Mouse (Mus musculus) T-helper 2 cell (primary cell): ENCODE measurements around the gene Gm6793.

ENCODE experiments used
- in situ Hi-C: fragments of 300-600 bp; cut with MboI, MseI; formaldehyde crosslinking; loops from one replicate; pipeline ENCODE4 v1.15.1; 2025; ENCODE audit warnings: high pct_unique_total_duplicates

The Gm6793 gene

GRCm38 (mm10) chr8:112014936-112015335, at the start of gene Gm6793:
Gm6793 (minus strand) TSS chr8:112015036.
- in situ Hi-C loops: no loop called here

GRCm38 (mm10) chr8:112061372-112061771, 46.5 kb upstream of the Gm6793 start:
- in situ Hi-C loops: loop anchor here (25.0 kb wide), 2 partner anchors 901 to 1926 kb away; no protein-coding TSS in a partner anchor

- in situ Hi-C loops: loop anchor here (25.0 kb wide), 2 partner anchors 908 to 1933 kb away; no protein-coding TSS in a partner anchor
Observed at GRCm38 (mm10) chr8:112054456-112054855, 39.6 kb upstream of the Gm6793 start.

GRCm38 (mm10) chr8:112051537-112051936, 36.7 kb upstream of the Gm6793 start:
- in situ Hi-C loops: loop anchor here (25.0 kb wide), 2 partner anchors 911 to 1936 kb away; no protein-coding TSS in a partner anchor

GRCm38 (mm10) chr8:112049984-112050383, 35.1 kb upstream of the Gm6793 start:
- in situ Hi-C loops: loop anchor here (10.0 to 25.0 kb wide), 3 partner anchors 912 to 1937 kb away; partner anchors contain the start of gene Mon1b

GRCm38 (mm10) chr8:112048293-112048692, 33.5 kb upstream of the Gm6793 start:
- in situ Hi-C loops: loop anchor here (10.0 kb wide), 1 partner anchor 1587 kb away; the partner anchor contains the start of gene Mon1b

- in situ Hi-C loops: loop anchor here (10.0 kb wide), 1 partner anchor 1589 kb away; the partner anchor contains the start of gene Mon1b
Observed at GRCm38 (mm10) chr8:112045896-112046295, 31.1 kb upstream of the Gm6793 start.

- in situ Hi-C loops: loop anchor here (10.0 kb wide), 1 partner anchor 1590 kb away; the partner anchor contains the start of gene Mon1b
Observed at GRCm38 (mm10) chr8:112045182-112045581, 30.3 kb upstream of the Gm6793 start.

- in situ Hi-C loops: no loop called here
Observed at GRCm38 (mm10) chr8:112037521-112037920, 22.7 kb upstream of the Gm6793 start.

GRCm38 (mm10) chr8:112034603-112035002, 19.8 kb upstream of the Gm6793 start:
- in situ Hi-C loops: no loop called here

- in situ Hi-C loops: no loop called here
Observed at GRCm38 (mm10) chr8:112033071-112033470, 18.2 kb upstream of the Gm6793 start.

GRCm38 (mm10) chr8:112030663-112031062, 15.8 kb upstream of the Gm6793 start:
- in situ Hi-C loops: no loop called here

GRCm38 (mm10) chr8:112029455-112029854, 14.6 kb upstream of the Gm6793 start:
- in situ Hi-C loops: no loop called here

- in situ Hi-C loops: no loop called here
Observed at GRCm38 (mm10) chr8:112011816-112012242, 3.0 kb downstream of the Gm6793 start.

- in situ Hi-C loops: no loop called here
Observed at GRCm38 (mm10) chr8:112010997-112011815, 3.6 kb downstream of the Gm6793 start, which contains the start of the genes Kars and Terf2ip. Kars (minus strand) TSS chr8:112011323. Terf2ip (plus strand) TSS chr8:112011398.

- in situ Hi-C loops: loop anchor here (5.0 kb wide), 1 partner anchor 147 kb away; no protein-coding TSS in a partner anchor
Observed at GRCm38 (mm10) chr8:112009558-112009957, 5.3 kb downstream of the Gm6793 start.

- in situ Hi-C loops: loop anchor here (5.0 kb wide), 1 partner anchor 145 kb away; no protein-coding TSS in a partner anchor
Observed at GRCm38 (mm10) chr8:112007669-112008068, 7.2 kb downstream of the Gm6793 start.

GRCm38 (mm10) chr8:112005601-112006000, 9.2 kb downstream of the Gm6793 start:
- in situ Hi-C loops: loop anchor here (5.0 kb wide), 1 partner anchor 143 kb away; no protein-coding TSS in a partner anchor

GRCm38 (mm10) chr8:112004754-112005153, 10.1 kb downstream of the Gm6793 start:
- in situ Hi-C loops: loop anchor here (5.0 kb wide), 1 partner anchor 142 kb away; no protein-coding TSS in a partner anchor

GRCm38 (mm10) chr8:111992703-111993039, 22.2 kb downstream of the Gm6793 start:
- in situ Hi-C loops: loop anchor here (5.0 kb wide), 1 partner anchor 50 kb away; the partner anchor contains the start of gene Gabarapl2

- in situ Hi-C loops: loop anchor here (5.0 kb wide), 1 partner anchor 50 kb away; the partner anchor contains the start of gene Gabarapl2
Observed at GRCm38 (mm10) chr8:111992013-111992702, 22.7 kb downstream of the Gm6793 start, which contains the start of gene Adat1. Adat1 (minus strand) TSS chr8:111992302.
